Mouse (Mus musculus) midbrain, postnatal 0 days (tissue): Measurements from ENCODE around the gene Slc38a10. TPM values are rescaled to one million over a fixed set of nuclear protein-coding genes. Genes with fewer than 3 reads are reported as not detected.

Experiments
- ATAC-seq: fragments of 200-750 bp; cut with Nextera tagmentation; 2 replicates; pipeline ENCODE4 v1.8.0; 2017; ENCODE audit warnings: moderate number of reproducible peaks, mild to moderate bottlenecking, moderate TSS enrichment, moderate library complexity; ENCODE audit not compliant: low FRiP score
- DNase-seq: peaks from one replicate; pipeline ENCODE4 v3.0.0-alpha.2; 2015; ENCODE audit warnings: low spot score
- H3K27ac ChIP-seq: fragments of 300-500 bp; sonication (generic); 2 replicates; pipeline ENCODE4 v1.5.1; 2014; ENCODE audit warnings: low read depth, mild to moderate bottlenecking, low read length, mixed read lengths
- H3K27me3 ChIP-seq: fragments of 300-500 bp; sonication (generic); 2 replicates; pipeline ENCODE4 v1.6.1; 2014; ENCODE audit warnings: low read length, control low read depth, mixed read lengths; ENCODE audit not compliant: insufficient read depth
- H3K36me3 ChIP-seq: fragments of 300-500 bp; sonication (generic); 2 replicates; pipeline ENCODE4 v1.6.1; 2014; ENCODE audit warnings: low read length, control low read depth, mixed read lengths; ENCODE audit not compliant: insufficient read depth
- H3K4me1 ChIP-seq: fragments of 300-500 bp; sonication (generic); 2 replicates; pipeline ENCODE4 v1.6.1; 2014; ENCODE audit warnings: mild to moderate bottlenecking, control low read depth, antibody characterized with exemption, low read length, mixed read lengths; ENCODE audit not compliant: insufficient read depth
- H3K4me2 ChIP-seq: fragments of 300-500 bp; sonication (generic); 2 replicates; pipeline ENCODE4 v1.6.1; 2014; ENCODE audit warnings: low read depth, mild to moderate bottlenecking, low read length, mixed read lengths; ENCODE audit not compliant: poor library complexity, severe bottlenecking
- H3K4me3 ChIP-seq: fragments of 300-500 bp; sonication (generic); 2 replicates; pipeline ENCODE4 v1.5.1; 2014; ENCODE audit warnings: low read depth, mild to moderate bottlenecking, low read length, moderate library complexity
- H3K9ac ChIP-seq: fragments of 300-500 bp; sonication (generic); replicated peaks from 2 replicates; pipeline ENCODE4 v1.6.1; 2014; ENCODE audit warnings: mild to moderate bottlenecking, low read length, moderate library complexity, mixed read lengths; ENCODE audit not compliant: poor library complexity, severe bottlenecking
- H3K9me3 ChIP-seq: fragments of 300-500 bp; sonication (generic); 2 replicates; pipeline ENCODE4 v1.6.1; 2016; ENCODE audit warnings: low read length, control low read depth
- CTCF ChIP-seq: IDR thresholded peaks from 2 replicates; pipeline ENCODE4 v1.5.1; 2016; ENCODE audit warnings: antibody characterized with exemption, mild to moderate bottlenecking
- WGBS: fragments of 180-500 bp; shearing (Covaris S2); extraction: QIAGEN DNeasy Blood & Tissue Kit; methylation state at CpG from one replicate; pipeline ENCODE4 v1.1.7; 2014; 5-methylcytosine and 5-hydroxymethylcytosine counted together
- polyA plus RNA-seq: library from polyadenylated mRNA; unstranded; fragments of >200 nt; fragmentation: Nextera tagmentation; extraction: Ambion mirVana; gene quantifications from 2 replicates; pipeline ENCODE4 v1.2.1, GENCODE M21; 2015
- total RNA-seq: library from RNA; depleted of rRNA; stranded (reverse); fragments of >200 nt; gene quantifications from 2 replicates; pipeline ENCODE4 v1.2.3, GENCODE M21; 2014

The Slc38a10 gene
- total and polyA plus RNA-seq, 2 experiments from 2014 or later, result 111 to 171 TPM

DNA sequence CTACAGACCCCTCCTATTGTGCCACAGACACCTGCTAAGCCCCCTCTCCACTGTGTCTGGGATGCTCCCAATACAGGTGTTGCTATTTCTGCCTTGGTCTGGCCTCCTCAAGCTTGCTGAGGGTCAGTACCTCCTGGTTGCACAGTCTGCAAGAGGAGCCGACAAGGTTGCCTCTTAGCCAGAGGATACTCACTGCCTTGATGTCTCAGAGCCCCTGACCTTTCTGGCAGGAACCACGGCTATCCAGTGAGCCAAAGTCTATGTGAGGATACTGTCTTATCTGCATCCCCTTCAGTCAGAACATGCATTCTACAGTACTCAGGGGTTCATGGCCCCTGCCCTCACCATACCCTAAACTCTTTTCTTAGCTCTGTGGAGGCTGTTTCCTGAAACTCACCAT, 33.5 kb downstream of the Slc38a10 start:
- H3K36me3 ChIP-seq, result peaks cover 19% of the 10 kb centered on the region
- H3K27me3 ChIP-seq, result no peaks in the 10 kb centered on the region
- H3K9me3 ChIP-seq, result no peaks in the 10 kb centered on the region
- TF ChIP-seq CTCF, result no peak
- H3K4me1 ChIP-seq, result no peaks in the 10 kb centered on the region
- DNase-seq, result no peak
- WGBS, result 92% methylated on average over 2 of the region's 2 CpGs
- no peak for ATAC-seq
- no peak overlapping the region for H3K9ac ChIP-seq
- H3K27ac ChIP-seq, result no peak overlapping the region
- H3K4me2 ChIP-seq, result no peak overlapping the region
- no peak overlapping the region for H3K4me3 ChIP-seq

DNA sequence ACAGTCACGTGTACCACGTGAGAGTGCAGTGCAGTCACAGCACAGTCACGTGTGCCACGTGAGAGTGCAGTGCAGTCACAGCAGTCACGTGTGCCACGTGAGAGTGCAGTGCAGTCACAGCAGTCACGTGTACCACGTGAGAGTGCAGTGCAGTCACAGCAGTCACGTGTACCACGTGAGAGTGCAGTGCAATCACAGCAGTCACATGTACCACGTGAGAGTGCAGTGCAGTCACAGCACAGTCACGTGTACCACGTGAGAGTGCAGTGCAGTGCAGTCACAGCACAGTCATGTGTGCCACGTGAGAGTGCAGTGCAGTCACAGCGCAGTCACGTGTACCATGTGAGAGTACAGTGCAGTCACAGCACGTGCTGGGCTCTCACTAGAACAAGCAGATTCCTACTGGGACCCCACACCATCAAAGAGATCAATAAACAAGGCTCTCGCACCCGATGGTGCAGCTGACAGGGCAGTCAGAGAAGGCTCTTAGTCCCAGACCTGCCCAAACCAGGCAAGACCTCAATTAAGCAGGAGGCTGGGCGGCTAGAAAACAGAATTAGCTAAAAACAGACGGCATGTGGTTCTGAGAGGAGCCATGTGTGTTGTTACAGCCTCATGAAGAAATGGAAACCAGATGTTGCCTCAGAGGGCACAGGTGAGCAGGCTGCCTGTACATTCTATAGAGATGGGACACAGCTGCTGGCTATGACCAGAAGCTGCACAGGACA, 36.5 kb downstream of the Slc38a10 start:
- no peaks in the 10 kb centered on the region for H3K9me3 ChIP-seq
- H3K4me2 ChIP-seq, result no peak overlapping the region
- no peaks in the 10 kb centered on the region for H3K27me3 ChIP-seq
- no peak overlapping the region for H3K9ac ChIP-seq
- no peak overlapping the region for H3K4me3 ChIP-seq
- no peak for TF ChIP-seq CTCF
- H3K36me3 ChIP-seq, result peaks cover 19% of the 10 kb centered on the region
- ATAC-seq (no peak), DNase-seq (no peak)
- H3K27ac ChIP-seq, result no peak overlapping the region
- 92% methylated on average over 21 of the region's 21 CpGs for WGBS
- H3K4me1 ChIP-seq, result no peaks in the 10 kb centered on the region

DNA sequence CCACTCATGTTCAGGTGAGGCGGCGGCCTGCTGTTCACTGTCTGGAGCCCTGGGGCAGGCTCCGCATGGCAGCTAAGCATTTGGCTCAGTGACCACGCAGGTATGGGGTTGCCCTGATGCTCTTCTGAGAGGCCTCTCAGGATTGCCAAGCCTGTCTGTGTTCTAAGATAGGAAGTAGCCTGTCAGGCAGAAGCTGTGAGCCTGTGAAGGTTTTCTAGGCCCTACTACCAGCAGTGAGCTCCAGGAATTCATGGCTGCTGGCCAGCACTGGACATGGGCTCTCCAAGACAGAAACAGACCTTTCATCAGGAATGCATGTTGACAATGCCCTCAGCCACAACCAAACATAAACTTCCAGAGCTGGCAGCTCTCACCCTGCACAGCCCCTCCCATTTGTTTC, 39.0 kb downstream of the Slc38a10 start:
- Histone ChIP-seq H3K36me3 (peaks cover 27% of the 10 kb centered on the region), H3K9ac (no peak overlapping the region), H3K27ac (no peak overlapping the region), H3K4me1 (no peaks in the 10 kb centered on the region), H3K9me3 (no peaks in the 10 kb centered on the region), H3K4me3 (no peak overlapping the region), H3K4me2 (no peak overlapping the region), H3K27me3 (no peaks in the 10 kb centered on the region)
- DNase-seq, result peak; percentile 32
- no peak for TF ChIP-seq CTCF
- WGBS, result 84% methylated on average over 4 of the region's 4 CpGs
- ATAC-seq, result no peak

DNA sequence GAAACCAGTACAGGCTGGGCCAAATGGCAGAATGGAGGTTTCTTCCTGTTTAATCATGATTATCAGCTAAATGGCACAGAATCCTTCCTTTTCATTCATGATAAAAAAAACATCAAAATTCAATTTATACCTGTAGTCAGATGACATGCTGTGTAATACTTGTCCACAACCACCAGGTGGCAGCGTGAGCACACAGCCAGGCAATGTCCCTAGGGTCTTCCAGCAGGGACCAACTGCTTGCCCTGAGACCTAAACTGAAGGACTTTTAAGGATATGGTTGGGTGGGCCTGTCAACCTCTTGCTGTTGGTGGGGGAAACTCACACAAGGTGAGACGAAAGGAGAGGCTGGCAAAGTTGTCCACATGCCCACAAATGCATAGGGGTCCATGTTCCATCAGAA, 40.1 kb downstream of the Slc38a10 start:
- ATAC-seq, result no peak
- no peak overlapping the region for H3K27ac ChIP-seq

DNA sequence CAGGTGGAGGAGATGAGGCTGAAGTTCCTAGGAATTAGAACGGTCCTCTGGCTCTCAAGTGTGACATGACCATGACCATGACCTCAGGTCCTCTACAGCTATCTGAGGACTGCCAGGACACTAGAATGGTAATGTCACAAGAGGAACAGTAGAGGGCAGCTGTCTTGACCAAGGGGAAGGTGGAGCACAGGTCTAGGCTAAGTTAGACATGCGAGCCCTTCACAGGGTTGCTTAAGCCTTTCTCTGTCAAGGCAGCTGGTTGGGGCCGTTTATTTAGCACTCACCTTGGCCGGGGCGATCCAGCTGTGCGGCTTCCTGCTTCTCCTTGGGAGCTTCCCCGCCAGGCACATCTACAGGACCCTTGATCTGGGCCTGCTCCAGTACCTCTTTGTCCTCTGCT, 40.6 kb downstream of the Slc38a10 start:
- 68% methylated on average over 7 of the region's 7 CpGs for WGBS
- Histone ChIP-seq H3K4me2 (no peak overlapping the region), H3K36me3 (peaks cover 30% of the 10 kb centered on the region), H3K27me3 (no peaks in the 10 kb centered on the region), H3K4me1 (no peaks in the 10 kb centered on the region), H3K9ac (peak overlapping the region; percentile 24; the same call in 1 of the 2 replicates), H3K9me3 (no peaks in the 10 kb centered on the region), H3K27ac (no peak overlapping the region), H3K4me3 (no peak overlapping the region)
- 0 out of 2 replicates have a peak, but pooled peaks have one; percentile 15 for ATAC-seq
- TF ChIP-seq CTCF, result peak; percentile 45
- peak; percentile 26 for DNase-seq

More for the DNA sequence above, 40.1 kb downstream of the Slc38a10 start:
- Histone ChIP-seq H3K4me2 (no peak overlapping the region), H3K9me3 (no peaks in the 10 kb centered on the region), H3K27me3 (no peaks in the 10 kb centered on the region), H3K4me1 (no peaks in the 10 kb centered on the region), H3K4me3 (no peak overlapping the region), H3K9ac (peak overlapping the region; percentile 24; the same call in 1 of the 2 replicates), H3K36me3 (peaks cover 30% of the 10 kb centered on the region)
- WGBS, result 2% methylated on average over 2 of the region's 2 CpGs
- TF ChIP-seq CTCF, result peak; percentile 99
- DNase-seq, result peak; percentile 81

DNA sequence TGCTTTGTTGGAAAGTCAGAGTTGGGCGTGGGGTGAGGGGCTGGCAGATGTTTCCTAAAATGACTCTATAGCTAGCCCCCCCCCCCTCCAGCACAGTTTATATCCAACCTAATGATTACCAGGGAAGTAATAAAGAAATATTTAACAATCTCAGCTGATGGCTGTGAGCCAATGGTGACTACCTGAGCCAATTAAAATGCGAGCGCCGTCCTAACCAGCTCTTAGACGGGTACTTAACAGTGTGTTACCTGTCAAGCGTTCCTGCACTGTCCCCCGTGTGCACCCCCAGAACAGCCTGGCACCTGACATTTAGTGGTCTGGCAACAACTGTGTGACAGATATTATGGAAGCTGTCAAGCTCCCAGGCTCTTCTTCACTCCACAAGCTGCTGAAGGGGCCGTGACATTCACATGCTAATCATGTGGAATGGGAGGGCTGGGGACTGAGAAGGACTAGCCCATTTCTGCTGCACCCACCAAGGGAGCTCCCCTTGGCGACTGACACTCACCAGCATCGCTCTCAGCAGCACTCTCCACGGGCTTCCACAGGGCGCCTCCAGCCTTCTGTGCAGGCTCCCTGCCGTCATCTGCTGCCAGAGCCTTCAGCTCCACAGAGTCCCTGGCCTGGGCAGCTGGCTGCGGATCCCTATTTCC, 41.5 kb downstream of the Slc38a10 start:
- Histone ChIP-seq H3K27ac (no peak overlapping the region), H3K9me3 (no peaks in the 10 kb centered on the region), H3K27me3 (no peaks in the 10 kb centered on the region), H3K4me3 (no peak overlapping the region), H3K4me1 (no peaks in the 10 kb centered on the region), H3K36me3 (peaks cover 33% of the 10 kb centered on the region), H3K4me2 (no peak overlapping the region), H3K9ac (no peak overlapping the region)
- DNase-seq (no peak), ATAC-seq (no peak)
- TF ChIP-seq CTCF, result no peak
- 72% methylated on average over 14 of the region's 14 CpGs for WGBS
